Mouse (Mus musculus): Measurements from ENCODE around the gene Bpifc. TPM values are rescaled to one million over a fixed set of nuclear protein-coding genes. Genes with fewer than 3 reads are reported as not detected.

Gene Bpifc
- polyA plus RNA-seq, 1 experiment from 2014 or later = 14.9 TPM

GRCm38 (mm10) chr10:85936280-85936965, 75.3 kb downstream of the Bpifc start:
- no peak for ATAC-seq (ENCODE audit: low FRiP score, low TSS enrichment)

DNA sequence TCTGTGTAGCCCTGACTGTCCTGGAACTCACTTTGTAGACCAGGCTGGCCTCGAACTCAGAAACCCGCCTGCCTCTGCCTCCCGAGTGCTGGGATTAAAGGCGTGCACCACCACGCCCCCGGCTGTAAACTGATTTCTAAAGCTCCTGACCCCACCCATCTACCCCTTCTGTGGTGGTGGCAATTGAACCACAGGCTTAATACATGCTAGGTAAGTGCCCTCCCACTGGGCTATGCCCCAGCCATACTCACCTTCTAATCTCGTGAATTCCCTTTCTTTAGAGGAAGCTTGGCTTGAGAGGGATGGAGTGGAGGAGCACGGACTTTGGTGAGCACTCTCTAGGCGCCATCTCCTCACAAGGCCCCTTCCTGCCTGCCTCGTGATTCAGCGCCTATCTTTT, 81.7 kb downstream of the Bpifc start:
- no peaks in the 10 kb centered on the region for H3K9me3 ChIP-seq (ENCODE audit: control insufficient read depth, low read length)
- no peaks in the 10 kb centered on the region for H3K36me3 ChIP-seq (ENCODE audit: control insufficient read depth, insufficient read depth, low read length)
- TF ChIP-seq EP300 (optimal IDR thresholded peaks at IDR 0.05) (no peak), CTCF (IDR thresholded peaks at IDR 0.05; ENCODE audit: low read depth) (no peak)
- no peak for ATAC-seq (ENCODE audit: low FRiP score, low TSS enrichment)
- no peak overlapping the region for H3K4me2 ChIP-seq (replicated peaks; ENCODE audit: low read depth)
- 84% methylated on average over 11 of the region's 11 CpGs for WGBS
- H3K27me3 ChIP-seq (ENCODE audit: control insufficient read depth, insufficient read depth, low read length) = no peaks in the 10 kb centered on the region
- no peak overlapping the region for H3K4me3 ChIP-seq (ENCODE audit: low read depth, low read length)
- no peak overlapping the region for H3K9ac ChIP-seq (ENCODE audit: low read length)
- 0 out of 2 replicates have a peak, but pooled peaks cover 2% of the 10 kb centered on the region for H3K4me1 ChIP-seq (replicated peaks; ENCODE audit: control insufficient read depth, insufficient read depth)
- H3K27ac ChIP-seq (replicated peaks) = no peak overlapping the region
- DNase-seq (ENCODE audit: low spot score) = no peak

More at GRCm38 (mm10) chr10:85936280-85936965, 75.3 kb downstream of the Bpifc start:
- no peak for DNase-seq (ENCODE audit: low spot score)
- H3K27ac ChIP-seq (replicated peaks) = no peak overlapping the region
- no peaks in the 10 kb centered on the region for H3K27me3 ChIP-seq (ENCODE audit: control insufficient read depth, insufficient read depth, low read length)
- no peaks in the 10 kb centered on the region for H3K9me3 ChIP-seq (ENCODE audit: control insufficient read depth, low read length)
- peaks cover 29% of the 10 kb centered on the region for H3K36me3 ChIP-seq (ENCODE audit: control insufficient read depth, insufficient read depth, low read length)
- no peaks in the 10 kb centered on the region for H3K4me1 ChIP-seq (replicated peaks; ENCODE audit: control insufficient read depth, insufficient read depth)
- H3K9ac ChIP-seq (ENCODE audit: low read length) = no peak overlapping the region
- no peak overlapping the region for H3K4me3 ChIP-seq (ENCODE audit: low read depth, low read length)
- TF ChIP-seq EP300 (optimal IDR thresholded peaks at IDR 0.05) (no peak), CTCF (IDR thresholded peaks at IDR 0.05; ENCODE audit: low read depth) (no peak)
- WGBS = 97% methylated on average over 6 of the region's 6 CpGs
- no peak overlapping the region for H3K4me2 ChIP-seq (replicated peaks; ENCODE audit: low read depth)

DNA sequence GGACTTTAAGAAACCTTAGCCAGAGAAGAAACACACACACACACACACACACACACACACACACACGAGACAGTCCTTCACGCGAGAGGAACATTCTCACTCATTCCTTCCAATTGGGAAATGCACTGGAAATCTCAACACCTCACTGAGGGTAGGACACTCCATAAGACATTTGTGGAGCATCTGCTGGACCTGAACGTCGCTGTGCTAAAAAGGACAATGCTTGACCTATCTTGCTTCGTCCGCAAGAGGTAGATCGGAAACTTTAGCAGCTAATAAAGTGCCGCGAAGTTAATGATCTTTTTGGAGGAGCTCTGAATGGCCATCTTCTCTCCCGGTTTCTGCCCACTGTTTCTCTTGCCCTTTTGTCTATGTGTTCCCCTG, 82.5 kb downstream of the Bpifc start:
- Histone ChIP-seq H3K27ac (replicated peaks) (no peak overlapping the region), H3K4me3 (ENCODE audit: low read depth, low read length) (no peak overlapping the region), H3K27me3 (ENCODE audit: control insufficient read depth, insufficient read depth, low read length) (no peaks in the 10 kb centered on the region), H3K9me3 (ENCODE audit: control insufficient read depth, low read length) (no peaks in the 10 kb centered on the region), H3K4me2 (replicated peaks; ENCODE audit: low read depth) (no peak overlapping the region), H3K9ac (ENCODE audit: low read length) (no peak overlapping the region), H3K36me3 (ENCODE audit: control insufficient read depth, insufficient read depth, low read length) (no peaks in the 10 kb centered on the region), H3K4me1 (replicated peaks; ENCODE audit: control insufficient read depth, insufficient read depth) (0 out of 2 replicates have a peak, but pooled peaks cover 2% of the 10 kb centered on the region)
- TF ChIP-seq EP300 (optimal IDR thresholded peaks at IDR 0.05) = no peak
- no peak for TF ChIP-seq CTCF (IDR thresholded peaks at IDR 0.05; ENCODE audit: low read depth)
- no peak for DNase-seq (ENCODE audit: low spot score)
- WGBS = 43% methylated on average over 11 of the region's 11 CpGs
- ATAC-seq (ENCODE audit: low FRiP score, low TSS enrichment) = no peak

- Histone ChIP-seq H3K36me3 (ENCODE audit: control insufficient read depth, insufficient read depth, low read length) (no peaks in the 10 kb centered on the region), H3K9ac (ENCODE audit: low read length) (peak overlapping the region; percentile 45), H3K4me1 (replicated peaks; ENCODE audit: control insufficient read depth, insufficient read depth) (0 out of 2 replicates have a peak, but pooled peaks cover 2% of the 10 kb centered on the region), H3K27me3 (ENCODE audit: control insufficient read depth, insufficient read depth, low read length) (no peaks in the 10 kb centered on the region), H3K27ac (replicated peaks) (peak overlapping the region; percentile 45; the same call in 1 of the 2 replicates), H3K4me2 (replicated peaks; ENCODE audit: low read depth) (peak overlapping the region; percentile 91), H3K4me3 (ENCODE audit: low read depth, low read length) (peak overlapping the region; percentile 50), H3K9me3 (ENCODE audit: control insufficient read depth, low read length) (no peaks in the 10 kb centered on the region)
- under 1% methylated on average over 63 of the region's 63 CpGs for WGBS
- ATAC-seq (ENCODE audit: low FRiP score, low TSS enrichment) = peak; percentile 90
- DNase-seq (ENCODE audit: low spot score) = peak; percentile 83
- TF ChIP-seq CTCF (IDR thresholded peaks at IDR 0.05; ENCODE audit: low read depth) (peak; percentile 67), EP300 (optimal IDR thresholded peaks at IDR 0.05) (no peak)
Measured at GRCm38 (mm10) chr10:85928499-85929207, 83.0 kb downstream of the Bpifc start.

DNA sequence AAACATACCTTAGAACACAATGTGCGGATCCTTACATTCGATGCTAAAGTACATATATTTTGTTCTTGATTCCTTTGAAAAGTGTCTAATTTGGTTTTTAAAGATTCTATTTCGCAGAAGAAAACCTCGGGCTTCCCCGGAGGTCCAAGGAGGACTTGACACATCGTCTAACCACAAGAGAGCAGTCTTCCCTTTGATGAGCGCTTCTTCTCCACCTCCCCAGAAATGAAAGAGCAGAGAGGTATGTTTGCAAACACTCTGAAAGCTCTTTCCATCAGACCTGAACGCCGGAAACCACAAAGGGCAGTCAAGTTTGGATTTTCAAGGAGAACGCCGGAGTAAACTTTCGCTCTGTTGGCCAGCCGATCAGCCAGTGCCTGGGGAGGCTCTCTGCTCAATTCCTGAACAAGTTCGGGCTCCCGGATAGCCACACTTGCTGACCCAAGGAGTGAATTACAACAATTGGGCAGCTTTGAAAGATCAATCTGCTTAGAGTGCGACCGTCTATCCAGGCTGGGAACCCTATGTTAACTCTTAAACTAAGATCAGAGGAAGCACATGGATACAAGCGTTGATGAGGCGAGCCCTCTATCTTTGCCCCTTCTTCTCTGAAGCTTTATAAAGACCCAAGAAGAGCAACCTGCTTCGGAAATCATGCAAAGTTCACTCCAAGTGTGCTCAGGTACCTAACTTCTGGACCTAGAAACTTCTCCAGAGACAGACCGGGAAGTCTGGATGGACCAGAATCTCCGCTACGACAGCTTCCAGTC, 83.8 kb downstream of the Bpifc start, which contains the start of gene Ascl4:
TSS of gene Ascl4 (plus strand) at position 6 of the 770 bp plus-strand sequence.
- Histone ChIP-seq H3K4me1 (replicated peaks; ENCODE audit: control insufficient read depth, insufficient read depth) (0 out of 2 replicates have a peak, but pooled peaks cover 2% of the 10 kb centered on the region), H3K4me3 (ENCODE audit: low read depth, low read length) (peak within 1 kb of the TSS; percentile 50), H3K9ac (ENCODE audit: low read length) (peak within 1 kb of the TSS; percentile 45), H3K9me3 (ENCODE audit: control insufficient read depth, low read length) (no peaks in the 10 kb centered on the region), H3K27ac (replicated peaks) (peak within 1 kb of the TSS; percentile 45; the same call in 1 of the 2 replicates), H3K4me2 (replicated peaks; ENCODE audit: low read depth) (peak within 1 kb of the TSS; percentile 91), H3K27me3 (ENCODE audit: control insufficient read depth, insufficient read depth, low read length) (no peaks in the 10 kb centered on the region), H3K36me3 (ENCODE audit: control insufficient read depth, insufficient read depth, low read length) (no peaks in the 10 kb centered on the region)
- ATAC-seq (ENCODE audit: low FRiP score, low TSS enrichment) (no peak), DNase-seq (ENCODE audit: low spot score) (peak; percentile 22)
- TF ChIP-seq EP300 (optimal IDR thresholded peaks at IDR 0.05) (no peak), CTCF (IDR thresholded peaks at IDR 0.05; ENCODE audit: low read depth) (peak; percentile 31; the same call in 1 of the 2 replicates)
- WGBS = 1% methylated on average over 23 of the region's 23 CpGs
